Mouse (Mus musculus) hindbrain, embryonic 15.5 days (tissue): ENCODE measurements around the gene Hoxd4. TPM values are rescaled to one million over a fixed set of nuclear protein-coding genes. Genes with fewer than 3 reads are reported as not detected.

Experiments used
- ATAC-seq: fragments of 200-750 bp; cut with Nextera tagmentation; 2 replicates; pipeline ENCODE4 v1.8.0; 2017; ENCODE audit warnings: low read depth, moderate number of reproducible peaks, moderate TSS enrichment; ENCODE audit not compliant: low FRiP score
- H3K27ac ChIP-seq: fragments of 300-500 bp; sonication (generic); replicated peaks from 2 replicates; pipeline ENCODE4 v1.5.1; 2015; ENCODE audit warnings: mild to moderate bottlenecking, inconsistent platforms
- H3K27me3 ChIP-seq: fragments of 300-500 bp; sonication (generic); 2 replicates; pipeline ENCODE4 v1.6.1; 2015; ENCODE audit warnings: control low read depth, inconsistent platforms
- H3K36me3 ChIP-seq: fragments of 300-500 bp; sonication (generic); 2 replicates; pipeline ENCODE4 v1.6.1; 2015; ENCODE audit warnings: control low read depth, inconsistent platforms
- H3K4me1 ChIP-seq: fragments of 300-500 bp; sonication (generic); replicated peaks from 2 replicates; pipeline ENCODE4 v1.6.1; 2015; ENCODE audit warnings: control low read depth, inconsistent platforms
- H3K4me2 ChIP-seq: fragments of 300-500 bp; sonication (generic); 2 replicates; pipeline ENCODE4 v1.6.1; 2015; ENCODE audit warnings: moderate library complexity, mild to moderate bottlenecking, inconsistent platforms
- H3K4me3 ChIP-seq: fragments of 300-500 bp; sonication (generic); 2 replicates; pipeline ENCODE4 v1.5.1; 2015; ENCODE audit warnings: mild to moderate bottlenecking, inconsistent platforms
- H3K9ac ChIP-seq: fragments of 300-500 bp; sonication (generic); 2 replicates; pipeline ENCODE4 v1.6.1; 2015; ENCODE audit warnings: inconsistent platforms
- H3K9me3 ChIP-seq: fragments of 300-500 bp; sonication (generic); 2 replicates; pipeline ENCODE4 v1.6.1; 2016; ENCODE audit warnings: control low read depth, inconsistent platforms
- WGBS: fragments of 180-500 bp; shearing (Covaris S2); methylation state at CpG from one replicate; pipeline ENCODE4 v1.1.7; 2015; 5-methylcytosine and 5-hydroxymethylcytosine counted together
- polyA plus RNA-seq: library from polyadenylated mRNA; unstranded; fragments of >200 nt; fragmentation: Nextera tagmentation; extraction: Ambion mirVana; gene quantifications from 2 replicates; pipeline ENCODE4 v1.2.1, GENCODE M21; 2015

Hoxd4 gene
- polyA plus RNA-seq, 1 experiment from 2014 or later: 2.7 TPM

- 2% methylated on average over 40 of the region's 40 CpGs for WGBS
- ATAC-seq: no peak; the same call in 1 of the 2 replicates
- Histone ChIP-seq H3K4me3 (peak overlapping the region; percentile 30), H3K9me3 (no peaks in the 10 kb centered on the region), H3K36me3 (no peaks in the 10 kb centered on the region), H3K9ac (no peak overlapping the region), H3K27ac (no peak overlapping the region), H3K27me3 (peaks cover 95% of the 10 kb centered on the region), H3K4me2 (peak overlapping the region; percentile 54), H3K4me1 (peaks cover 13% of the 10 kb centered on the region)
Measured at GRCm38 (mm10) chr2:74672481-74673362, 39.0 kb upstream of the Hoxd4 start.

GRCm38 (mm10) chr2:74673835-74674425 is 37.8 kb upstream of the Hoxd4 start:
- 1% methylated on average over 23 of the region's 24 CpGs for WGBS
- H3K27me3 ChIP-seq: peaks cover 95% of the 10 kb centered on the region
- no peaks in the 10 kb centered on the region for H3K36me3 ChIP-seq
- no peak overlapping the region for H3K27ac ChIP-seq
- H3K4me1 ChIP-seq: peaks cover 6% of the 10 kb centered on the region
- no peak overlapping the region for H3K4me3 ChIP-seq
- ATAC-seq: no peak
- H3K9ac ChIP-seq: no peak overlapping the region
- H3K9me3 ChIP-seq: no peaks in the 10 kb centered on the region
- H3K4me2 ChIP-seq: no peak overlapping the region

GRCm38 (mm10) chr2:74674881-74675665 is 36.7 kb upstream of the Hoxd4 start, which contains the start of gene Hoxd12:
TSS of gene Hoxd12 (plus strand) at chr2:74675013.
- no peak within 1 kb of the TSS for H3K4me3 ChIP-seq
- no peak for ATAC-seq
- no peak within 1 kb of the TSS for H3K4me2 ChIP-seq
- no peak within 1 kb of the TSS for H3K9ac ChIP-seq
- WGBS: 2% methylated on average over 47 of the region's 47 CpGs
- H3K36me3 ChIP-seq: no peaks in the 10 kb centered on the region
- no peak within 1 kb of the TSS for H3K27ac ChIP-seq
- peaks cover 97% of the 10 kb centered on the region for H3K27me3 ChIP-seq
- no peaks in the 10 kb centered on the region for H3K9me3 ChIP-seq
- H3K4me1 ChIP-seq: peaks cover 6% of the 10 kb centered on the region

GRCm38 (mm10) chr2:74675666-74676282 is 36.0 kb upstream of the Hoxd4 start:
- no peaks in the 10 kb centered on the region for H3K36me3 ChIP-seq
- H3K27me3 ChIP-seq: peaks cover 99% of the 10 kb centered on the region
- H3K4me1 ChIP-seq: peaks cover 6% of the 10 kb centered on the region
- H3K27ac ChIP-seq: no peak overlapping the region
- H3K9me3 ChIP-seq: no peaks in the 10 kb centered on the region
- no peak overlapping the region for H3K4me3 ChIP-seq
- WGBS: 5% methylated on average over 24 of the region's 24 CpGs
- no peak overlapping the region for H3K4me2 ChIP-seq
- no peak overlapping the region for H3K9ac ChIP-seq
- no peak for ATAC-seq

GRCm38 (mm10) chr2:74676376-74677052 is 35.2 kb upstream of the Hoxd4 start:
- Histone ChIP-seq H3K4me3 (no peak overlapping the region), H3K9ac (no peak overlapping the region), H3K36me3 (no peaks in the 10 kb centered on the region), H3K4me1 (peaks cover 6% of the 10 kb centered on the region), H3K27ac (no peak overlapping the region), H3K9me3 (no peaks in the 10 kb centered on the region), H3K4me2 (no peak overlapping the region), H3K27me3 (peaks cover 100% of the 10 kb centered on the region)
- WGBS: 3% methylated on average over 9 of the region's 9 CpGs
- ATAC-seq: no peak

- Histone ChIP-seq H3K4me2 (no peak overlapping the region), H3K4me1 (peaks cover 9% of the 10 kb centered on the region), H3K4me3 (no peak overlapping the region), H3K9me3 (no peaks in the 10 kb centered on the region), H3K27ac (no peak overlapping the region), H3K27me3 (peaks cover 100% of the 10 kb centered on the region), H3K9ac (no peak overlapping the region), H3K36me3 (no peaks in the 10 kb centered on the region)
- no peak for ATAC-seq
- 11% methylated on average over 2 of the region's 2 CpGs for WGBS
Measured at GRCm38 (mm10) chr2:74677106-74677505, 34.6 kb upstream of the Hoxd4 start.

- peaks cover 12% of the 10 kb centered on the region for H3K4me1 ChIP-seq
- no peak within 1 kb of the TSS for H3K27ac ChIP-seq
- H3K9me3 ChIP-seq: no peaks in the 10 kb centered on the region
- 1% methylated on average over 15 of the region's 15 CpGs for WGBS
- no peak within 1 kb of the TSS for H3K4me2 ChIP-seq
- no peak within 1 kb of the TSS for H3K9ac ChIP-seq
- no peak within 1 kb of the TSS for H3K4me3 ChIP-seq
- H3K27me3 ChIP-seq: peaks cover 99% of the 10 kb centered on the region
- no peaks in the 10 kb centered on the region for H3K36me3 ChIP-seq
- no peak for ATAC-seq
Measured at GRCm38 (mm10) chr2:74678891-74679595, 32.7 kb upstream of the Hoxd4 start, which contains the start of gene Hoxd11. TSS of gene Hoxd11 (plus strand) at chr2:74679557.

GRCm38 (mm10) chr2:74679596-74679971 is 32.1 kb upstream of the Hoxd4 start:
- ATAC-seq: no peak
- Histone ChIP-seq H3K9ac (no peak overlapping the region), H3K4me1 (peaks cover 12% of the 10 kb centered on the region), H3K4me3 (no peak overlapping the region), H3K4me2 (no peak overlapping the region), H3K9me3 (no peaks in the 10 kb centered on the region), H3K36me3 (no peaks in the 10 kb centered on the region), H3K27me3 (peaks cover 99% of the 10 kb centered on the region), H3K27ac (no peak overlapping the region)
- under 1% methylated on average over 25 of the region's 26 CpGs for WGBS

GRCm38 (mm10) chr2:74679980-74680379 is 31.7 kb upstream of the Hoxd4 start:
- Histone ChIP-seq H3K4me3 (no peak overlapping the region), H3K27me3 (peaks cover 99% of the 10 kb centered on the region), H3K9ac (no peak overlapping the region), H3K9me3 (no peaks in the 10 kb centered on the region), H3K27ac (no peak overlapping the region), H3K4me2 (no peak overlapping the region), H3K36me3 (no peaks in the 10 kb centered on the region), H3K4me1 (peaks cover 12% of the 10 kb centered on the region)
- ATAC-seq: no peak
- WGBS: under 1% methylated on average over 20 of the region's 23 CpGs

GRCm38 (mm10) chr2:74680561-74681398 is 30.9 kb upstream of the Hoxd4 start:
- Histone ChIP-seq H3K9me3 (no peaks in the 10 kb centered on the region), H3K4me3 (no peak overlapping the region), H3K36me3 (no peaks in the 10 kb centered on the region), H3K9ac (no peak overlapping the region), H3K27me3 (peaks cover 99% of the 10 kb centered on the region), H3K4me2 (no peak overlapping the region), H3K4me1 (peaks cover 12% of the 10 kb centered on the region), H3K27ac (no peak overlapping the region)
- ATAC-seq: no peak
- under 1% methylated on average over 21 of the region's 21 CpGs for WGBS
